Mouse (Mus musculus) erythroblast, embryonic 14.5 days (primary cell): ENCODE measurements around the gene Nf2.

ENCODE experiments used
- GATA1 ChIP-seq: IDR thresholded peaks from 2 replicates; pipeline ENCODE4 v1.6.1; 2012; ENCODE audit warnings: low read length, inconsistent platforms, mixed read lengths
- TAL1 ChIP-seq: IDR thresholded peaks from 3 replicates; pipeline ENCODE4 v1.6.1; 2012; ENCODE audit warnings: low read length, inconsistent platforms, mixed read lengths

DNA sequence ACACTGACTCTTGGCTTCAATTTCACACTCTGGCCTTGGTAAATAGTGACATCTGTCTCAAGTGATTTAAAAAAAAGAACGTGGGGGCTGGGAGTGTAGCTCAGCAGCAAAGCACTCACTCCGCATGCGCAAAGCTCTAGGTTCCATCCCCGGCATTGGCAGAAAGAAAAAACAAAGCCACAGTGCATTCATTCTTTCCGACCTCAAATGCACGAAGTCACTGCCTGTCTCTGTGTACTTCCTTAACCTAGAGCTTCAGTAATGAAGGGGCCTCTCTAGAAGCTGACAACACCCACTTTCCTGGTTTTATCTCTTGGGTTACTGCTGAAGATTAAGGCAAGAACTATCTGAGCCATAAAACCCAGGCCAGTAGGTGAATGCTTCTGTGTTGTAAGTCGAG lies 45.4 kb downstream of the Nf2 start:
- TF ChIP-seq GATA1 = no peak
- no peak for TF ChIP-seq TAL1
